Mouse (Mus musculus) layer of hippocampus, postnatal 25 days (tissue): ENCODE measurements around the gene Obscn. TPM values are rescaled to one million over a fixed set of nuclear protein-coding genes. Genes with fewer than 3 reads are reported as not detected.

Source experiments
- DNase-seq, 2 experiments: peaks; one replicate each; pipeline ENCODE4 v3.0.0; 2022; ENCODE audit warnings: mixed read lengths in 2 of 2, low spot score in 1 of 2; ENCODE audit errors: extremely low spot score in 1 of 2
- total RNA-seq, 2 experiments: library from RNA; stranded (reverse); gene quantifications; 2 replicates each; pipeline ENCODE4 v1.2.3; 2021

Gene Obscn
- total RNA-seq, 2 experiments from 2014 or later = 1.5 to 2.2 TPM

DNA sequence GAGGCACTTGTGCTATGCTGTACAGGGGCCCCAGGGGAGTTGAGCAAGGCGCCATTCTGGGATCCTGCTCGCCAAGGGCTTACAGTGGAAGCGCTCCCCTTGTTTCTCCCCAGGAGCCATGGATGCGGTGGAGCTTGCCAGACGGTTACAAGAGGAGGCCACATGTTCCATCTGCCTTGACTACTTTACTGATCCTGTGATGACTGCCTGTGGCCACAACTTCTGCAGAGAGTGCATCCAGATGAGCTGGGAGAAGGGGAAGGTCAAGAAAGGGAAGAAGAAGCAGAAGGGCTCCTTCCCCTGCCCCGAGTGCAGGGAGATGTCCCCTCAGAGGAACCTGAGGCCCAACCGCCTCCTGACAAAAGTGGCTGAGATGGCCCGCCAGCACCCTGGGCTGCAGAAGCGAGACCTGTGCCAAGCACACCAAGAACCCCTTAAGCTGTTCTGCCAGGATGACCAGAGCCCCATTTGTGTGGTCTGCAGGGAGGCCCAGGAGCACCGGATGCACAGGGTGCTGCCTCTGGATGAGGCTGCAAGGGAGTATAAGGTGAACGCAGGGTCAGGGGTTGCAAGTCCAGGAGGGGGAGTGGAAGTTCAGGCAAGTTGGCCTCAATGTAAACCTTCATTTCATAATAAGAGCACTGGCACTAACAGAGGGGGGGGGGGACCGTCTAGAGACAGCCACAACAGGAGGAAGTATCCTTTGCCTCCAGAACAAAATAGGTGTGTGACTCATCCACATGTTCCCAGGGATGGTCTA, 171.0 kb downstream of the Obscn start:
- no peak for DNase-seq

DNA sequence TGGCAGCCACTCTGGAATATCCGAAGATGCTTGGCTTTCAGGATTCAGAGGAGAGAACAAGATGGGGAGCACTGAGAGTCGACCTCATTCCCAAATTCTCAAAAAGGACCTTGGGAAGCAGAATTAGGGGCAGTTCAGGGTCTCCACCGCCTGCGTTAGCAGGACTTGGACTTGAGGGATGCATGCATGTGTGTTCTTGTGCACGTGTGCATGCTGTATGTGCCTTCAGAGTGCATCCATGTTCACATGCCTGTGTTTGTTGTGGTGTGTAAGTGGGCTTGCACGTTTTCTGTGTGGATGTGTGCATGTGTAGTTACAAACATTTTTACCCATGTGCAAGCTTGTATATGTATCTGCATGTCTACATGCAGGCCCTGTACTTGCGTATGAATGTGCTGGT, 172.0 kb downstream of the Obscn start:
- DNase-seq = no peak

DNA sequence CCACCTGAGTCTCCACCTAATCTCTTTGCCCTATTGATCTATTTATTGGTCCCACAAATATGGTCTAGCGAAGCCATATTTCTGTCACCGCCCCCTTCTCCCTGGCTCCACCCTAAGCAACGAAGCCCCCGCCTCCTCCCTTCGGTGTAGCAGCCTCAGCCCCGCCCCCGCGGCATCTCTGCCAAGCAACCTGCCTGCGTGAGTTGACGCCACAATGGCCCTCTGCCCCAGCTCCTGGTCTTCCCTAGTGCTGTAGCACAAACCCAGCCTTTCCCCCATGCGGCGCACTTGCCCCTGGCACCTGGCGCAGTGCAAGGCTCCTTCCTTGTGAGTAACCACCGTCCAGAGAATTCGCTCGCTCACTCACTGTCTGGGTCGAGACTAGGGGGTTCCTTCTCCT, 172.7 kb downstream of the Obscn start:
- no peak for DNase-seq

DNA sequence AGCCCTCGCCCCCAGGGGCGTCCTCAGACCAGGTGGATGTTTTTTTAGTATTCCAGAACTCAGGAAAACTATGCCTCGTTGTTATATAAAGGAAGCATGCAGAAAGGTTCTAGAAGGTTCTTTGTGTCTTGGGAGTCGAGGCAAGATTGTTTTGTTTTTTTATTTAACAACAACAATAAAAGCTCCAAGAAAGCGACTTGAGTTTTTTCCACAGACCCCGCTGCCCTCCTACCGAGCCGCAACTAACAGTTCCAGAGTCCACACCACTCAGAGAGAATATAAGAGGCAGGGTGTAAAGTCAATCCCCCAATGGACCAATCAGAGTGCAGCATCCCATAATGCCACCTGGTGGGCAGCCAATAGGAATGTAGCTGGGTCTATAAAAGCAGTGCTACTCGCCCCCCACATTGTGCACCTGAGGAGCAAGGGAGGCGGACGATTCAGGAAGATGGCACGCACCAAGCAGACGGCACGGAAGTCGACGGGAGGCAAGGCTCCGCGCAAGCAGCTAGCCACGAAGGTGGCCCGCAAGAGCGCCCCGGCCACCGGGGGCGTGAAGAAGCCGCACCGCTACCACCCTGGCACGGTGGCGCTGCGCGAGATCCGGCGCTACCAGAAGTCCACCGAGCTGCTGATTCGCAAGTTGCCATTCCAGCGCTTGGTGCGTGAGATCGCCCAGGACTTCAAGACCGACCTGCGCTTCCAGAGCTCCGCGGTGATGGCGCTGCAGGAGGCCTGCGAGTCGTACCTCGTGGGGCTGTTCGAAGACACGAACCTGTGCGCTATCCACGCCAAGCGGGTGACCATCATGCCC, 174.6 kb downstream of the Obscn start:
- no peak for DNase-seq

- peak; percentile 62 to 65 for DNase-seq
Measured at GRCm38 (mm10) chr11:58959921-58960465, 176.2 kb downstream of the Obscn start.

GRCm38 (mm10) chr11:58959186-58959825, 176.9 kb downstream of the Obscn start:
- no peak for DNase-seq

DNA sequence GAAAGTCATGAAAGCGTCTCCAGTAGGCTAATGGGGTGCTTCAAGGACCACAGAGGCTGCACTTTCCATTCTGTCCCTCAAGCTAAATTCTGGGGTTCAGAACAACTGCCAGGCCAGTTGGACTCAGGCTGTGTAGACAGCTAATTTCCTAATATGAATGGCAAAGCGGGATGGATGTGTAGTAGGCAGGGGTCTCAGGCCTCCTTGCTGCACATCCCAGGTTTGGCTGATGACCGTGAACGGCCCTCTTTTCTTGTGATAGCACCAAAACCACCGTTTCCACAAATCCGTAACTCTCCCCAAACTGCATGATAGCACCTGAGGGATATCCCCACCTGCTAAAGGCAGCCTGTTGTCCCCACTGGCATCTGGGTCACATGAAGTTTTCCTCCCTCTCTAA, 177.7 kb downstream of the Obscn start:
- no peak for DNase-seq

DNA sequence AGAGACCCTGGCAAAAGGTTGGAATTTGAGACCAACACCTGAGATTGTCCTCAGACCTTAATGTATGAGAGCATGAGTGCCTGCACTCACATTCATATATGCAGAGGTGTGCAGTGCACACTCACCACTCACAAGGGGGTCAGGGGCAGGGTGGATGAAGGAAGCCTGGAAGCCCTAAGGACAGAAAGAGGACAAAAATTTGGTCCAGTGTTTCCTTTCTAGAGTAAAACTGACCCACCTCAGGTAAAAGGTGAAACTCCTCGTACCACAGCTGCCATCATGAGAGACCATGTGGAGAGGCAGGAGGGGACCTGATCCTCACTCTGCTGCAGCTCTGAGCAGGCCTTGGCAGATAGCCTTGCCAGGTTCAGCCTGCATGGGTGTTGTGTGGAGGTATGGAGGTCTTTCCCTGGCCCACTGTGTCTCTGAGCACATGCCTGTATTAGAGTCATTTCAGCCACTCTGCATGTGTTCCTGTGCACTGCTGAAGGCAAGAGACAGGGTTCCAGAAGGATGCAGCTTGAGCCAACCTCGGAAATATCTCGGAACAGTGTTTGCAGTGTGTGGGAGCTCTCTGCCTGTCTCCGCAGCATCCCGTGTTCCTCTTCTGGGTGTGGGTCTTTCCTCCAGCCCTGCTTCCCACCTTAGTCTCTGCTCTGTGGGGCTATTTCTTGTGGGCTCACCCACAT, 178.8 kb downstream of the Obscn start:
- no peak for DNase-seq

GRCm38 (mm10) chr11:58955868-58956257, 180.3 kb downstream of the Obscn start:
- DNase-seq = no peak

DNA sequence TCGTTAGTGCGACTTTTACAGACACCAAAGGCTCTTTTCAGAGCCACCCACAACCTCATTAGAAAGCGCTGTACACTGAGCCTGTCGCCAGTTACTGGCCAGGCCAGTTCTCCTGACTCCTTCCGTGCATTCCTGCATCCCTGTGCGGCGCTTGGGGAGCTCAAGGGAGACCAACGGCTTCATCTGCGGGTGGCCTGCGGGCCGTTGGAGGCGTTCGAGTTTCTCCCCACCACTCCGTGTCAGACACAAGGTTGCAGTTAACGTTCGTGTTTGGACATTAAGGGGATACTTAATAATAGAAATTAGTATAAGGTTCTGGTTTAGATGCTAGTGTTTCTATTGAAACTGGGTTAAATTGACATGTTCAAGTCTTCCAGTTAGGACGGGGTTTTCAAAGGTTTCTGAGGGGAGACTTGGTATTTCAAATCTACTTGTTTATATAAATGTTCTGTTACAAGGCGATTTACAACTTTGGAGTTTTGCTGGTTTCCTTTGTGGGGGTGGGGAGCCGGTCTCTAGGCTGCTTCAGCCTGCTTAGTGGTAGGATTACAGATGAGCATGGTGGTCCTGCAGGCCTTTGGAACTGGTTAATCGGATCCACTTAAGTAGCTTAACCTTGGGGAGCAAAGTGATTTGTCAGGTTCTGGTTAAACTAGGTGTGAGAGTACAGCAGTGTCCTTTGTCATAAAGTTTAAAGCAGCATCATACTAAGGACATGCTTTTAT, 180.9 kb downstream of the Obscn start:
- no peak for DNase-seq

DNA sequence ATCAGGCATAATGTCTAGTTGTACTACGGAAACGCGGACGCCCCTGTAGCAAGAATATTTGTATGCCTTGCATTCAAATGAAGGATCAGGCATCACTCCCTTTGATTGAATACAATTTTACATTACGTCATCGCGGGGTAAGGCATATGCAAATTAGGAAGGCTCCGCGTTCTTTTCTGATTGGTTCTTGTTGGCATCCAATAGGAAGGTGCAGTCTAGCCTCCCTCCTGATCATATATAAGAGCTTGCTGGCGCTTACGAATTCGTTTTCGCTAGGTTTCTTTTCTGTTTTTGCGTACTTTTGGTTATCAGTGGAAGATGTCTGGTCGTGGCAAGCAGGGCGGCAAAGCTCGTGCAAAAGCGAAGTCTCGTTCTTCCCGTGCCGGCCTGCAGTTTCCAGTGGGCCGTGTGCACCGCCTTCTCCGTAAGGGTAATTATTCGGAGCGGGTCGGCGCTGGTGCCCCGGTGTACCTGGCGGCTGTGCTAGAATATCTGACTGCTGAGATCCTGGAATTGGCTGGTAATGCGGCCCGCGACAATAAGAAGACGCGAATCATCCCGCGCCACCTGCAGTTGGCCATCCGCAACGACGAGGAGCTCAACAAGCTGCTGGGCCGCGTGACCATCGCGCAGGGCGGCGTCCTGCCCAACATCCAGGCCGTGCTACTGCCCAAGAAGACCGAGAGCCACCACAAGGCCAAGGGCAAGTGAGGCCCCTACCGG, 181.6 kb downstream of the Obscn start, which contains the start of the genes Hist3h2a and Trim17:
Gene Hist3h2a (plus strand): TSS at position 266 of the 723 bp plus-strand sequence.
Gene Trim17 (plus strand): TSS at position 266 of the 723 bp plus-strand sequence.
- DNase-seq = peak; percentile 69 to 78

- peak in 1 of 2 experiments; percentile 70 for DNase-seq
Measured at GRCm38 (mm10) chr11:58954170-58954419, 182.1 kb downstream of the Obscn start.

DNA sequence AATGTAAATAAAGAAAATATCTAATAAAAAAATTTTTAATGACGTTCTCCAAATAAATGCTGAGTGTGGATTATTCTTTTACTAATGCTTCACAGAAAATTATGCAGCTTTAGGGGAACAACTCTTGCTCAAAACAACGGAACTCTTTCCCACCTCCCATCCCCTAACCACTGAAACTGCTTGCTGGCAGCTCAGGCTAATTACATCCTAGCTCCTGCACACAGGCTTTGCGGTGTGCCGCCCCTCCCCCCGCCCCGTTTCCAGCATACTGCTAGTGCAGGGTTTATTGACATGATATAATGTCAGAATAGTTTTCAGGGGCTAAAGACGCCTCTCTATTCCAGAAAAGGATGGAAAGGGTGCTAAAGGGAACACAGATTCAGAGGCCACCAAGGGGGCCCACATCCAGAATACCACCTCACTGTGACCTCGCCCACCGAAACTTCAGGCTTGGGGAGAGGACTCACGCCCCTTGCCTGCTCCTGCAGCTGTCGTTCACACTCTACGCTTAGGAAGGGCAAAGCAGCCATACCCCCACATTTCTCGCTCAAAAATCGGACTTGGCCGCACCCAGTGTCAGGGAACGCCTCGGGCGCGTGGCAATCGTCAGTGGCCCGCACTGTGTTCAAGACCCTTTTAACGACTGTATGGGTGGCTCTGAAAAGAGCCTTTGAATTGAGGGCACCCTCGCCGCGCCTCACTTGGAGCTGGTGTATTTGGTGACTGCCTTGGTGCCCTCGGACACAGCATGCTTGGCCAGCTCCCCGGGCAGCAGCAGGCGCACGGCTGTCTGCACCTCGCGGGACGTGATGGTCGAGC, 182.6 kb downstream of the Obscn start:
- no peak for DNase-seq

- no peak for DNase-seq
Measured at GRCm38 (mm10) chr11:58951210-58951609, 185.0 kb downstream of the Obscn start.

GRCm38 (mm10) chr11:58949480-58950431, 186.4 kb downstream of the Obscn start:
- DNase-seq = peak in 1 of 2 experiments; percentile 50

DNA sequence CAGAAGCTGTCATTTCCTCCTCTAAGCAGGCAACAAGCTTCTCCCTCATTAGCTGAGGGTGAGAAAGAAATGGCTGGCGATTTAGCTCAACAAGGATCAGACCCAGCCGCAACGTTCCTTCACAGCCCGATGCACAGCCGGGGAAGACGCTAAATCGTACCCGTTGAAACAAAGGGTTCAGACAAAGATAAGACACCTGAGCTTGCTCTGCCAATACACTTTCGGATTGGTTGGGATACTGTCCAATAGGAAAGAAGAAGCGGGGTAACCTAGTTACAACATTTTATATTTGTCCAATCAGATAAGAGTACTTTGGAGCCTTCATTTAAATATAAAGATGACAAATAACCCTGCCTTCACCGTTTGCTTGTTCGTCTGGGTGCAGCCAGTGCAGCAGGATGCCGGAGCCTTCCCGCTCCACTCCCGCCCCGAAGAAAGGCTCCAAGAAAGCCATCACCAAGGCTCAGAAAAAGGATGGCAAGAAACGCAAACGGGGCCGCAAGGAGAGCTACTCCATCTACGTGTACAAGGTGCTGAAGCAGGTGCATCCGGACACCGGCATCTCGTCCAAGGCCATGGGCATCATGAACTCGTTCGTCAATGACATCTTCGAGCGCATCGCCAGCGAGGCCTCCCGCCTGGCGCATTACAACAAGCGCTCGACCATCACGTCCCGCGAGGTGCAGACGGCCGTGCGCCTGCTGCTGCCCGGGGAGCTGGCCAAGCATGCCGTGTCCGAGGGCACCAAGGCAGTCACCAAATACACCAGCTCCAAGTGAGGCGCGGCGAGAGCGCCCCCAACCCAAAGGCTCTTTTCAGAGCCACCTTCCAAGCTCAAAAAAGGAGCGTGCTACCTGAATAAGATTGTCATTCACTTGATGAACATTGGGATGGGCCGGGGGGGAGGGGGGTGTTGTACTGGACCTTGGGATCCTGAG, 187.4 kb downstream of the Obscn start, which contains the start of gene Hist3h2ba:
Gene Hist3h2ba (plus strand): TSS at position 379 of the 938 bp plus-strand sequence.
- DNase-seq = peak; percentile 67 to 68
